13 mouse cellular contexts compared by ENCODE assay signal in genomic region chr16:40307666-40308065, GRCm38 (mm10).
"Had no signal": no experiment of that assay in that cellular context is flagged by ENCODE, and none has a peak within 500 bp of the region (broad histone marks: within the 10 kb centered on the region; RNA-seq: fewer than 3 reads in every experiment).

No protein-coding gene starts in this region.

- DNase-seq: kidney, adult 18-20 months; kidney, postnatal 10 days; kidney, postnatal 4 days; lung, embryonic 14.5 days; lung, postnatal 10 days; lung, postnatal 4 days; right cerebral cortex, postnatal 4 days; spleen, adult 18-20 months; thymus, adult 18-20 months; thymus, postnatal 14 days had no signal

- ATAC-seq: liver, embryonic 12.5 days had no signal

- H3K36me3 ChIP-seq: limb, embryonic 15.5 days; liver, embryonic 12.5 days; midbrain, embryonic 12.5 days had no signal

- H3K9me3 ChIP-seq: limb, embryonic 15.5 days; liver, embryonic 12.5 days; midbrain, embryonic 12.5 days had no signal

- H3K4me2 ChIP-seq: limb, embryonic 15.5 days; liver, embryonic 12.5 days; lung, embryonic 14.5 days; midbrain, embryonic 12.5 days had no signal

- H3K9ac ChIP-seq: limb, embryonic 15.5 days; liver, embryonic 12.5 days; lung, embryonic 14.5 days; midbrain, embryonic 12.5 days had no signal

- H3K27me3 ChIP-seq: limb, embryonic 15.5 days; liver, embryonic 12.5 days; midbrain, embryonic 12.5 days had no signal

- H3K27ac ChIP-seq: limb, embryonic 15.5 days; liver, embryonic 12.5 days; midbrain, embryonic 12.5 days had no signal

- H3K4me3 ChIP-seq: limb, embryonic 15.5 days; liver, embryonic 12.5 days; midbrain, embryonic 12.5 days had no signal

- H3K4me1 ChIP-seq: limb, embryonic 15.5 days; liver, embryonic 12.5 days; midbrain, embryonic 12.5 days had no signal
